Mouse (Mus musculus) liver, adult (tissue): ENCODE measurements around the gene Lrrc75a.

Experiments
- GATA4 ChIP-seq: IDR thresholded peaks from 2 replicates; pipeline ENCODE4 v1.6.1; 2014; ENCODE audit warnings: mild to moderate bottlenecking, low read length; ENCODE audit not compliant: insufficient replicate concordance

The Lrrc75a gene

GRCm38 (mm10) chr11:62647661-62648590, at the start of gene Lrrc75a:
Gene Lrrc75a, minus strand, starts transcription at chr11:62648523.
- no peak for TF ChIP-seq GATA4

GRCm38 (mm10) chr11:62695126-62695525, 46.8 kb upstream of the Lrrc75a start:
- TF ChIP-seq GATA4: no peak

DNA sequence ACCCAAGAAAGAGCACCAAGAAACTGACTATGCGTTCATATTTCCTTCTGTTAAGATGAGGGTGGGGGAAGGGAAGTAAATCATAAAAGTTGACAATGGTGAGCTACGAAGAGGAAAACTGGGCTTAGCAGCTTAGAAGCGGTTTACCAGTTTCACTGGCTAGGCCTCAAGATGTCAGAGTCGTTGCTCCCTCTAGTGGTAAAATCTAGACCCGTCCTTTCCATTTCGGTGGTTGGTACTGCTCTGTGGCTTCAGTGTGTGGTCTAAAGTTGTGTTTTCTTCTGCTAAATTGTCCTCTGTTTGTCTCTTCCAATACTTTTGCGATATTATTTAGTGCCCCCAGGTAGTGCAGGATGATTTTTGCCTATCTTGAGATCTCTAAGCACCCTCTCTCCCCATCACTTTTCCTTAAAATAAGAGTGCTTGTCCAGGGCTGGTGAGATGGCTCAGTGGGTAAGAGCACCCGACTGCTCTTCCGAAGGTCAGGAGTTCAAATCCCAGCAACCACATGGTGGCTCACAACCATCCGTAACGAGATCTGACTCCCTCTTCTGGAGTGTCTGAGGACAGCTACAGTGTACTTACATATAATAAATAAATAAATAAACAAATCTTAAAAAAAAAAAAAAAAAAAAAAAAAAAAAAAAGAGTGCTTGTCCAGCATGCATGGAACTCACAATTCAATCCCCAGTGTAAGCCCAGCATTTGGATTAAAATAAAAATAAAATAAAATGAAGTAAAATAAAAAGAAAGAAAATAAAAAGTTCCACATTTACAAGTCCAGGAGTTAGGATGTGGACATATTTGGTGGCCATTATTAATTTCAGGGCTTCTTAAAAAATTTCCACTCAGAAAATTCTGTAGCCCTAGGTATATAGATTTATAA, 45.2 kb upstream of the Lrrc75a start:
- no peak for TF ChIP-seq GATA4

- TF ChIP-seq GATA4: no peak
Observed at GRCm38 (mm10) chr11:62691592-62691991, 43.3 kb upstream of the Lrrc75a start.

DNA sequence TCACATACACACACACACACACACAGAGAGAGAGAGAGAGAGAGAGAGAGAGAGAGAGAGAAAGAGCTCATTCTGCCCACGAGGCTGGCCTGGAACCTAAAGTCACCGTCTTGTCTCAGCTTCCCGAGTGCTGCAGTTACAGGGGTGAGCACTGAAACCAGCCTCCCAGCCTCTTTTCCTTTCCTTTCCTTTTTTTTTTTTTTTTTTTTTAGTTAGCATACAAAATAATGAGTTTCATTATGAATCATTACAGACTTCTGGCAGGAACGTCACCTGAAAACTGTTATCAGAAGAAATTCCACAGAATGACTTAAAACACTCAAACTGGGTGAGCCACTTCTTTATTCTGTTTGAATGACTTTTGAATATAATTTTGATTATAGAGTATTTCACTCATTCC, 31.6 kb upstream of the Lrrc75a start:
- no peak for TF ChIP-seq GATA4

- no peak for TF ChIP-seq GATA4
Observed at GRCm38 (mm10) chr11:62678778-62679354, 30.5 kb upstream of the Lrrc75a start.

- no peak for TF ChIP-seq GATA4
Observed at GRCm38 (mm10) chr11:62676290-62676596, 27.9 kb upstream of the Lrrc75a start.

DNA sequence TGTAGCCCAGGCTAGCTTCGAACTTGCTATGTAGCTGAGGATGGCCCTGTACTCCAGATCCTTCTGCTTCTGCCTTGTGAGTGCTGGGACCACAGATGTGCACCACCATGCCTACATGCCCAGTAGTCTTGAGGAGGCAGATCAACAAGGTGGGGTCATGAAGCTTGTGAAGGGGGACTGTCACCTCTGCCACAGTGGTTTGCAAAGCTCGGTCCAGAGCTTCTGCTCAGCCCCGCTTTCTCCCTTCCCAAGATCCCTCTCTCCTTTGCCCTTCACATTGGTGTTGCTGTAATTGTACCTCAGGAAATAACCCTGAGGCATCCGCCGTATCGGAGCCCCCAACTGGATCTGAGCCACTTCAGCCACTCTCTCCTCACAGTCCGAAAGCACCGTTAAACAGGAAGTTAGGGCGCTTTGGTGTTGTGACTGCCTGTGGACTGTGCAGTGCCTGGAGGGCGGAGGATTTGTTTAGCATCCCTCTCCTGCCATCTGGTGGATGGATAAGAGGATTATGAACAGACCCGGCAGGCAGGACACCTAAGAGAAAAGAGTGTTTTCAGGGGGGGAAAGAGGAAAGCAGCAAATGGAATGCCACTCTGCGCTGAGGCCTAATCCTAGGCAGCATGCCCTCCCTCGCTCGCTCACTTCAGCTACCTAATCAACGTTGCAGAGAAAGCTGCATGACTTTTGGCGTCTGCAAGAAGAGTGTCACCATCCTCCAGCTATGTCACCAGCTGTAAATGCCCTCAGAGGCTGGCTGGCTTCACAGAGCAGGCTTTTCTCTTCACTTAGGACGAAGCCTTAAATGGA, 27.4 kb upstream of the Lrrc75a start:
- no peak for TF ChIP-seq GATA4

DNA sequence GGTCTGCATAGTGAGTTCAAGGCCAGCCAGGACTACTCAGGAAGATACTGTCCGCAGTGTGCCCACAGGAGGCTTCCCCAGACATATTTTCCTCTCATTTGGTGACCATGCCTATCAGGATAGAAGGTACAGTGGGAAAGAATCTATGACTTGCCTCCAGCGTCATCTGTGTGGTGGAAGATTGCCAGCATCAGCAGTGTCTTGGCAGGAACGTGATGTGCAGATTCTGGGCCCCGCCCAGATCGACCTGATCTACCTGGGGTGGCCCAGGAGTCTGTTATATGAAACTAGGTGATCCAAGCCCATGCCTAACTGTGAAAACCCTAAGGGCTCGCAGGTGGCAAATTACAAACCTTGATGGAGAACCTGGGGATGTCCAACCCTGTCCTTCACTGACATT, 21.7 kb upstream of the Lrrc75a start:
- TF ChIP-seq GATA4: no peak

DNA sequence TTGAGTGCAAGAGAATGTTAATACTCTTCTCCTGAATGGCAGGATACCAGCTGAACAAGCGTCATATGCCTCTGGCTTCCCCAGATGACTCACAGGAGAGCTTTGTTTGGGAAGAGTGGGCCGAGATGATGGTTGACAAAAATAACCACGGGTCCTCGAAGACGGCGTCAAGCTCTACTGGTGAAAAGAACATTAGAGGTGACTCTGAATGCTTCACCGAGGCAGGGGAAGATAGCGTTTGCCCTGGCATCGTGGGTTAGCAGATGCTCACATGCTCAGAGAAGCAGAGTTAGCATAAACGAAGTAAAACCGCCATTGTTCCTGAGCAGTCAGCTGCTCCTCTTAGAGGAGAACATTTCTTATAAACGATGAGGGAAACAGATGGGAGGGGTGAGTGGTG, 21.1 kb upstream of the Lrrc75a start:
- no peak for TF ChIP-seq GATA4

GRCm38 (mm10) chr11:62668986-62669385, 20.7 kb upstream of the Lrrc75a start:
- TF ChIP-seq GATA4: no peak

GRCm38 (mm10) chr11:62664250-62664649, 15.9 kb upstream of the Lrrc75a start:
- no peak for TF ChIP-seq GATA4

- no peak for TF ChIP-seq GATA4
Observed at GRCm38 (mm10) chr11:62660885-62661284, 12.6 kb upstream of the Lrrc75a start.

GRCm38 (mm10) chr11:62652080-62652479, 3.8 kb upstream of the Lrrc75a start:
- no peak for TF ChIP-seq GATA4

GRCm38 (mm10) chr11:62651563-62651962, 3.2 kb upstream of the Lrrc75a start:
- TF ChIP-seq GATA4: no peak
